Mouse (Mus musculus) stomach, embryonic 15.5 days (tissue): ENCODE measurements at regions not wholly inside any gene's neighbourhood (a gene's known extent, or its start where the extent isn't known, plus 50 kb on each side); places are given as distances from the start of the nearest gene placed in this dataset.

Experiments
- ATAC-seq: fragments of 200-750 bp; cut with Nextera tagmentation; 2 replicates; pipeline ENCODE4 v1.8.0; 2017; ENCODE audit warnings: low read depth, moderate number of reproducible peaks, moderate TSS enrichment; ENCODE audit not compliant: insufficient read depth, low FRiP score
- H3K27ac ChIP-seq: fragments of 300-500 bp; sonication (generic); 2 replicates; pipeline ENCODE4 v1.5.1; 2015; ENCODE audit warnings: mild to moderate bottlenecking, inconsistent platforms
- H3K27me3 ChIP-seq: fragments of 300-500 bp; sonication (generic); replicated peaks from 2 replicates; pipeline ENCODE4 v1.6.1; 2015; ENCODE audit warnings: inconsistent platforms
- H3K36me3 ChIP-seq: fragments of 300-500 bp; sonication (generic); 2 replicates; pipeline ENCODE4 v1.6.1; 2015; ENCODE audit warnings: inconsistent platforms
- H3K4me1 ChIP-seq: fragments of 300-500 bp; sonication (generic); 2 replicates; pipeline ENCODE4 v1.6.1; 2015; ENCODE audit warnings: inconsistent platforms
- H3K4me2 ChIP-seq: fragments of 300-500 bp; sonication (generic); 2 replicates; pipeline ENCODE4 v1.6.1; 2015; ENCODE audit warnings: mild to moderate bottlenecking, inconsistent platforms
- H3K4me3 ChIP-seq: fragments of 300-500 bp; sonication (generic); replicated peaks from 2 replicates; pipeline ENCODE4 v1.5.1; 2015; ENCODE audit warnings: inconsistent platforms
- H3K9ac ChIP-seq: fragments of 300-500 bp; sonication (generic); 2 replicates; pipeline ENCODE4 v1.6.1; 2015; ENCODE audit warnings: inconsistent platforms
- H3K9me3 ChIP-seq: fragments of 300-500 bp; sonication (generic); 2 replicates; pipeline ENCODE4 v1.6.1; 2016; ENCODE audit warnings: inconsistent platforms
- WGBS: fragments of 180-500 bp; shearing (Covaris S2); methylation state at CpG from one replicate; pipeline ENCODE4 v1.1.7; 2015; 5-methylcytosine and 5-hydroxymethylcytosine counted together

DNA sequence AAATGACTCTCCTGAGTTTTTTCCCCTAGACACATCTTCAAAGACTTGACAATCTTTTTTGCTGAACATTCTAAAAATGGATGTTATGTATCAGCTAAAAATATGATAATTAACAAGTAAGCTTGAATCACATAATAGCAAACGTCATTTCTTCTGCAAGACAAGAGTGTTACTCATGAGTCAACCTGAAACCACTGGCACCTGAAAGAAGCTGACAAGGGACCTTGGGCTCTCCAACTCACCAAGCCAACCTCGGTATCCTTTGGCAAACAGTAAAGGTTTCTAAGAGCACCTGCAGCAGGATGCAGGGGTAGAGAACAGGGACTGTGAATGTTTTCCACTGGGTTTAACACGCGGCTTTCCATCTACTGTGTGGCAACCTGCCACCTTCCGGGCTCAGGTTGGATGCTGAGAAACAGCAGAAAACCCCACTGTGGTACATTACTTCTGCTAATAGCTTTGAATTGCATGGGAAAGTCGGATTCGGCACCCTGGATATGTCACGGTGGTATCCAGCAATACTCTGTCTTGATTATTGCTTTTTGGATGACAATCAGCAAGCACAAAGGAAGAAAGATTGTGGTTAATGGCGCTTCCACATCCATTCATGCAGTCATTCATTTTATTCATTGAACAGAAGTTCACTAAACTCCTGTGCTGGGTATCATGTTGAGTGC is 305.9 kb downstream of the Lpin1 start:
- Histone ChIP-seq H3K4me1 (no peaks in the 10 kb centered on the region), H3K36me3 (no peaks in the 10 kb centered on the region), H3K9me3 (no peaks in the 10 kb centered on the region), H3K4me3 (no peak overlapping the region), H3K27ac (no peak overlapping the region), H3K9ac (no peak overlapping the region), H3K4me2 (no peak overlapping the region), H3K27me3 (no peaks in the 10 kb centered on the region)
- 86% methylated on average over 9 of the region's 9 CpGs for WGBS
- no peak for ATAC-seq

DNA sequence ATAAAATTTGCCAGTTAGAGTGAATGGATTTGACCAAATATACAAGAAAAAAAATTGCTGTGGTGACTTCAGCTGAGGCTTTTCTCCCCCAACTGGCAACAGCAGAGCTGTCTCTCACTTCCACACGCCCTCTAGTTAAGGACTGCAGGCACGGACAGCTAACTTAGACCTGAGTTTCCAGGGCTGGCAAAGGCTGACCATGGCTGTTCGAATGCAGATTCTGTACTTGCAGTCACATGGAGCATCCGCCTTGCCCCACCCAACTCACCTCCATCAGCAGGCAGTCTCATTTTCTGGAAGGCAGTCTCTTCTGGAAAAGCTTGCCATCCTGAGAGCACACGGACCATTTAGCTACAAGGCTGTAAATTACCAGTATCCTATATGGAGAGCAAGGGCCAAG is 325.7 kb downstream of the Lpin1 start:
- no peak overlapping the region for H3K9ac ChIP-seq
- no peaks in the 10 kb centered on the region for H3K36me3 ChIP-seq
- no peaks in the 10 kb centered on the region for H3K4me1 ChIP-seq
- H3K27me3 ChIP-seq: no peaks in the 10 kb centered on the region
- no peaks in the 10 kb centered on the region for H3K9me3 ChIP-seq
- no peak overlapping the region for H3K4me2 ChIP-seq
- WGBS: 73% methylated on average over 5 of the region's 5 CpGs
- H3K4me3 ChIP-seq: no peak overlapping the region
- no peak overlapping the region for H3K27ac ChIP-seq
- ATAC-seq: no peak

DNA sequence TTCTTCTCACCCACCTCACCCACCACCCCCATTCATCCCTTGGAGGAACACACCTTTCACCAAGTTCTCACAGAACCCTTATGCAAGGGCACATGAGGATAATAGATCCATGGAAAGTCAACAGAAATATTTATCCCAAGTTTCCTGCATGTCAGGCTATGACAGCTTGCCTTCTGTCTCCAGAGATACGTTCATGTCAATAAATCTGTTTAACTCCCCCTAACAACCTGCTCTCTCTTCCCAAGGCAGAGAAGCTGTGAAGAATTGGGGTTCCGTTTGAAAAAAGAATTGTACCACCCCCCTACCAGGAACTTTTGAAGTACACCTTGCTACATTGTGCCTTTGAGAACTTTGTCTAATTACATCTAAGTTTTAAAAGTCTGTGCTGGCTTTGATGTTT is 331.6 kb downstream of the Lpin1 start:
- Histone ChIP-seq H3K27me3 (no peaks in the 10 kb centered on the region), H3K4me3 (no peak overlapping the region), H3K4me2 (no peak overlapping the region), H3K36me3 (no peaks in the 10 kb centered on the region), H3K4me1 (no peaks in the 10 kb centered on the region), H3K27ac (no peak overlapping the region), H3K9me3 (no peaks in the 10 kb centered on the region), H3K9ac (no peak overlapping the region)
- no peak for ATAC-seq
- 81% methylated on average over 2 of the region's 2 CpGs for WGBS

DNA sequence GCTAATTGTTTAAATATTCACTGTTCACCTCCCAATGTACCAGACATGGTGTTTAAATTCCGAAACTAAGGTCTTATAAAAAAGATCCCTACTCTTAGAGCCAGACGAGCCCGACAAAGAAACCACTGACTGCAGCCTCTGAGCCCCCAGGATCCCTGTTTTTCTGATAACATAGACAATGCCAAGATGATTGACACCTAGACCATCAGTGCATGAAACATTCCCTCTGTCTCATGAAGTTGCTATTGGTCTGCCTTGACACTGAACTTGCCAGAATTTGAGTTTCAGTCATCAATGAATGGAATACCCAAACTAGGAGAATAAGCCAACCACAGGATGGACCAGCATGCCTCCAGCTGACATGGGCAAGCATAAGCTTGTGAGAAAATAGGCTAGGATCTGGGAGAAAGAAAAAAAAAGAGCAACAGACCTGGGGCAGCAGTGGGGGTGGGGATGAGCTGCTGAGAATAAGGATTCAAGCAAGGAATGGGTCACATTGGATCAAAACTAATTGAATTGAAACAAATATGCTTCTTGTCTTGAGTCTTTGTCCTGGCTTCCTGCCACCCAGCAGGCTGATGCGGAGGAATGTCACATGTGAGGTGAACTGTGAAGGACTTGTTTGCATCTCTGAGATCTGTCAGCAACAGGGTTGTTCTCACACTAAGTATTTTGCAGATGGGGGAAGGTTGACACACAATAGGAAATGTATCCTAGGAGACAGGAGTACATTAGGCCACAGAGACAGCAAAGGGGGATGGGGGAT is 333.0 kb downstream of the Lpin1 start:
- Histone ChIP-seq H3K9me3 (no peaks in the 10 kb centered on the region), H3K4me3 (no peak overlapping the region), H3K36me3 (no peaks in the 10 kb centered on the region), H3K4me1 (no peaks in the 10 kb centered on the region), H3K27me3 (no peaks in the 10 kb centered on the region), H3K4me2 (no peak overlapping the region), H3K9ac (no peak overlapping the region), H3K27ac (no peak overlapping the region)
- ATAC-seq: no peak
- WGBS: 68% methylated on average over 4 of the region's 4 CpGs

DNA sequence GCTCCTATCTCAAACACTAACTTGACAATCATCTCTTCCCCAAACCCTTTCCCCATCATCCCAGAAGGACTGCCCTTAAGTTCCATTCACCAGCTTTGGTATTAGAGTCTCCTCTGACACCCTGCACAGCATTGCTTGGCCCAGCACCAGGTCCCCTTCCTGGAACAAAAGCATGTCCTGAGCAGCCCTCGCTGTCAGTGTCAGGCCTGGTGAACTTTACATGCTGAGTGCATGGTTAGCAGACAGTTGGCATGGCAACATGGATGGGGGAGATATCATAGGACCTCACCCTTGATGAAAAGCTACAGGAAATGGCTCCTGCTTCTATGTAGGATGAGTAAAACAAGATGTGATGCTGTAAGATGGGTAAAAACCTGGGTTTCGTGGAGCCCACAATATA is 333.6 kb downstream of the Lpin1 start:
- WGBS: 78% methylated on average over 2 of the region's 2 CpGs
- Histone ChIP-seq H3K4me2 (no peak overlapping the region), H3K36me3 (no peaks in the 10 kb centered on the region), H3K27me3 (no peaks in the 10 kb centered on the region), H3K9me3 (no peaks in the 10 kb centered on the region), H3K4me1 (no peaks in the 10 kb centered on the region), H3K4me3 (no peak overlapping the region), H3K9ac (no peak overlapping the region), H3K27ac (no peak overlapping the region)
- no peak for ATAC-seq

DNA sequence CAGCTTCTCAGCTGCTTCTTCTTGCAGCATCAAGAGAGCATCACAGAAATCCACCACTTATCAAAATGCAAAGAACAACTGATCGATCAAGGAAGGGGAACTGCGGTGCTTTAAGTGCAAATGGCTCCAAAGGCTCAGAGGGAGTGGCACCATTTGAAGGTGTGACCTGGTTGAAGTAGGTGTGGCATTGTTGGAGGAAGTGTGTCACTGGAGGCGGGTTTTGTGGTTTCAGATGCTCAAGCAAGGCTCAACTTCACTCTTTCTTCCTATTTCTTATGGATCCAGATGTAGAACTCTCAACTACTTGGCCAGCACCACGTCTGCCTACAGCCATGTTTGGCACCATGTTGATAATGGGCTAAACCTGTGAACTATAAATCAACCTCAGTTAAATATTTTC is 334.5 kb downstream of the Lpin1 start:
- ATAC-seq: no peak
- Histone ChIP-seq H3K27ac (no peak overlapping the region), H3K9me3 (no peaks in the 10 kb centered on the region), H3K9ac (no peak overlapping the region), H3K27me3 (no peaks in the 10 kb centered on the region), H3K4me3 (no peak overlapping the region), H3K36me3 (no peaks in the 10 kb centered on the region), H3K4me2 (no peak overlapping the region), H3K4me1 (no peaks in the 10 kb centered on the region)
- WGBS: 83% methylated on average over 4 of the region's 4 CpGs

DNA sequence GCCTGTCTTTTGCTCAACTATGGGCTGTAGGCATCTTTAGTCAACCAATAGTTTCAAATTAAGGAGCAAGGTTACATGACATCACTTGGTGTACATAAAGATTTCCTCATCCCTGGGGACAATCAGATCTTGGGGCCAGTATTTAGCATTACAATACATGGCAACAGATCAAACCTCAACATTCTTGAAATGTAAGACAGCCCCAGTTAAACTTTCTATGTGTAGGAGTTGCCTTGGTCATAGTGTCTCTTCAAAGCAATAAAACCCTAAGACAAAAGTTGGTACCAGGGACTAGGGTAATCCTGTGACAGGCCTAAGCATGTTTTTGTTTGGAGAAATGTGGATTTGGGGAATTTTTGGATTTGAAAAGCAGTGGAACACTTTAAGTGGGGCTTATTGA is 338.3 kb downstream of the Lpin1 start:
- H3K4me2 ChIP-seq: no peak overlapping the region
- H3K4me1 ChIP-seq: no peaks in the 10 kb centered on the region
- no peaks in the 10 kb centered on the region for H3K36me3 ChIP-seq
- ATAC-seq: no peak
- no peak overlapping the region for H3K4me3 ChIP-seq
- H3K27me3 ChIP-seq: no peaks in the 10 kb centered on the region
- no peak overlapping the region for H3K9ac ChIP-seq
- no peaks in the 10 kb centered on the region for H3K9me3 ChIP-seq
- no peak overlapping the region for H3K27ac ChIP-seq

DNA sequence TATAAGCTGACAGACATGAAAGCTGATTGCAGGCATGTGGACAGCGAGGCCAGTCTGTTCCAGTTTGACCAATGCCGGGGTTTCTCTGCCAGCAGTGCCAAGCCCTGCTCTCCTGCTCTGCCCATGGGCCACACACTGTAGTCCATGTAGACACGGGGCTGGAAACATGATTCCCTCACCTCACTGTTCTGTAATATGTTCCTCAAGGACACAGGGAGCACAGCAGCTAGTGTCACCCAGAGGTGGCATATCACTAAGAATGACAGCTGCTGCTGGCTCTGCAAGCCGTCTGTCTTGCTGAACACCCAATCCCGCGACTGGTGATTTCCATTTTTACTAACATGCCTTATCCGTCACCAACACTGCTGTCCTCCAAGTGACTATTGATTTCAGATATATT is 339.9 kb downstream of the Lpin1 start:
- Histone ChIP-seq H3K36me3 (no peaks in the 10 kb centered on the region), H3K4me2 (no peak overlapping the region), H3K4me1 (no peaks in the 10 kb centered on the region), H3K27ac (no peak overlapping the region), H3K9me3 (no peaks in the 10 kb centered on the region), H3K27me3 (no peaks in the 10 kb centered on the region), H3K4me3 (no peak overlapping the region), H3K9ac (no peak overlapping the region)
- 84% methylated on average over 7 of the region's 7 CpGs for WGBS
- ATAC-seq: no peak

DNA sequence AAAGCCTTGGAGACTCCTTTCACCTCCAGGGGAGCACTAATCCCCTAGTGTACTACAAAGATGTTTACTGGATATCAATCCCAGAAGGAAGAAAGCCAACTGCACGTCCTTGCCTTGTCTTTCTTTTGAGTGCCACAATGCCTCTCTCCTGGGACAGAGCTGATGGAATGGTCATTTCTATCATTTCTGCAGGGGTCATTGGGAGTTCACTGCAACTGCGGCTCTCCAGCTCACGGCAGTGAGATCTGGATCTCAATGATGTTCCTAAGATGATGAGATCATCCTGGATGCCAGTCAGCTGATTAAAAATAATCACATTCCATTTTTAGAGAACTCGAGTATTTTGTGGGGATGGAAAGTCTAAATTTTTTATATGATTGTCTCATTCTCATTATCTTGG is 341.1 kb downstream of the Lpin1 start:
- H3K9me3 ChIP-seq: no peaks in the 10 kb centered on the region
- H3K27me3 ChIP-seq: no peaks in the 10 kb centered on the region
- H3K27ac ChIP-seq: no peak overlapping the region
- no peak for ATAC-seq
- no peak overlapping the region for H3K4me3 ChIP-seq
- 44% methylated on average over 4 of the region's 4 CpGs for WGBS
- H3K4me1 ChIP-seq: no peaks in the 10 kb centered on the region
- H3K36me3 ChIP-seq: no peaks in the 10 kb centered on the region
- no peak overlapping the region for H3K9ac ChIP-seq
- no peak overlapping the region for H3K4me2 ChIP-seq

DNA sequence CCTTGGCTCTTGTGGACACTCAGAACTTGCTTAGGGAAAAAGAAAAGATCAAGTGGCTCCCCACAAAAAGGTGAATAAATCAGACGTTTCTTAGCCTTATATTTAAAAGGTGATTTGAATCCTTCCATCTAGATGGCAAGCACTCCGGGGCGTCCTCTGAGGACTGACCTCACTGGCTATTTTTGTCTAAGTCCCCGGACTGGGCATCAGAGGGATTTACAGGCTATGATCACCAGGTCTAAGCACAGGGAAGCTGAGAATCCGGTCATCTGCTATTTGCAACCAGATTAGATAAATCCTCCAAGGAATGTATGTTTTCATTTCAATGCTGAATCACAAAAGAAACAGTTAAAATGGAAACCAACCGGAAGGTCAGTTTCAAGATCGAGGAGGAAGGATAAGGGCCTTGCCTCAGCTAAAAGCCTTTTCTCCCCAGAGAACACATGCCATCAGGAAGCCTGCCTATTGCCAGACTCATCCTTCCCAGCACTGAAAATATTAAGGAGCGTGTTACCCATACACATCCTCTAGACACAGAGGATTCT is 342.1 kb downstream of the Lpin1 start:
- H3K27me3 ChIP-seq: no peaks in the 10 kb centered on the region
- no peak overlapping the region for H3K9ac ChIP-seq
- no peaks in the 10 kb centered on the region for H3K9me3 ChIP-seq
- H3K4me1 ChIP-seq: no peaks in the 10 kb centered on the region
- H3K27ac ChIP-seq: no peak overlapping the region
- H3K4me2 ChIP-seq: no peak overlapping the region
- no peaks in the 10 kb centered on the region for H3K36me3 ChIP-seq
- WGBS: 70% methylated on average over 8 of the region's 8 CpGs
- no peak for ATAC-seq
- no peak overlapping the region for H3K4me3 ChIP-seq

DNA sequence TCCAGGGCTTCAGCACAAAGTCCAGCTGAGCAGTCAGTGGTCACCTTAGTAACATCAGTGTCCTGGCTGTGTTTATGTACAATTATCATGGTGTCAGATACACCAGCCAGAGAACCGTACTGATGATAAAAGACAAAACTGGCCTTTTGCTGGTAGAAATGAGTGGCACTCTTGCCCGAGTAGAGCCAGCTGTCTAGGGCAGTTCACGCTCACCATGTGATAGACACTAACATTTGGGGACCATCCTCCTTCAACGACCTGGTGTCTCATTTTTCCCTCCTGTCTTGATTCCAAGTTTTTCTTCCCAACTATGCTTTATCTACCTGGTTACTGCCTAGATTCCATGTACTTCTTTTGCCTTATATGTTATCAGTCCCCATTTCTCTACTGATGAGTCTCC is 349.3 kb downstream of the Lpin1 start:
- H3K4me1 ChIP-seq: no peaks in the 10 kb centered on the region
- no peaks in the 10 kb centered on the region for H3K36me3 ChIP-seq
- no peak overlapping the region for H3K9ac ChIP-seq
- no peak overlapping the region for H3K4me2 ChIP-seq
- no peak overlapping the region for H3K4me3 ChIP-seq
- no peaks in the 10 kb centered on the region for H3K27me3 ChIP-seq
- no peak overlapping the region for H3K27ac ChIP-seq
- ATAC-seq: no peak
- H3K9me3 ChIP-seq: no peaks in the 10 kb centered on the region
- 69% methylated on average over 4 of the region's 4 CpGs for WGBS

DNA sequence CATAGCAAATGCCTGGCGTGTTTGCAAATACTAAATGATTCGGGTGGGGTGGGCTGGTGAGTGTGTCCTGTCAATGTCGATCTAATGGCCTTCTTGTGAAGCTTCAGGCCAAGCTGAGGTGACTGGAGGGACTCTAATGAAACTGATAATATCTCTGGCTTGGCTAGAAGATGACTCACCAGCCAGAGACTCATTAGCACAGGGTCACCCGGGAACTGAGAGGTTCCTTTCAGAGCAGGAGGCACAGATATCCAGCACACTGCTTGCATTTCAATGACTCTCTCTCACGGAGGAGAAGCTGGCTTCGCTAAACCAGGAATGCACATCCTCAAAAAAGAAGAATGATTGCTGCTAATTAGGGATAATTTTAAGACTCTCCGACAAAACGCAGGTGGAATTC is 349.8 kb downstream of the Lpin1 start:
- H3K9ac ChIP-seq: no peak overlapping the region
- H3K4me1 ChIP-seq: no peaks in the 10 kb centered on the region
- ATAC-seq: no peak
- no peak overlapping the region for H3K4me3 ChIP-seq
- no peak overlapping the region for H3K27ac ChIP-seq
- WGBS: 49% methylated on average over 8 of the region's 8 CpGs
- no peaks in the 10 kb centered on the region for H3K27me3 ChIP-seq
- H3K9me3 ChIP-seq: no peaks in the 10 kb centered on the region
- no peaks in the 10 kb centered on the region for H3K36me3 ChIP-seq
- no peak overlapping the region for H3K4me2 ChIP-seq
